Mouse (Mus musculus) gastrocnemius, adult 2 months (tissue): ENCODE results near the gene Polr3k. TPM values are rescaled to one million over a fixed set of nuclear protein-coding genes. Genes with fewer than 3 reads are reported as not detected.

ENCODE experiments used
- DNase-seq: peaks from one replicate; pipeline ENCODE4 v3.0.0; 2022
- H3K27ac ChIP-seq: fragments of 200-600 bp; 2 replicates; pipeline ENCODE4 v1.8.1; 2022; ENCODE audit warnings: mild to moderate bottlenecking
- H3K4me3 ChIP-seq: fragments of 200-600 bp; 2 replicates; pipeline ENCODE4 v1.8.1; 2022; ENCODE audit warnings: mild to moderate bottlenecking, moderate library complexity
- CTCF ChIP-seq: fragments of 200-600 bp; IDR thresholded peaks from 2 replicates; pipeline ENCODE4 v1.8.1; 2022; ENCODE audit warnings: antibody characterized with exemption, mild to moderate bottlenecking, moderate library complexity
- intact Hi-C: fragments of 180-260 bp; cut with DNase I; formaldehyde crosslinking; loops from one replicate; pipeline ENCODE4 v1.15.1; 2025
- total RNA-seq, 2 experiments: library from RNA; stranded (reverse); gene quantifications; 2 replicates each; pipeline ENCODE4 v1.2.3; 2021

Polr3k gene
- total RNA-seq, 2 experiments from 2014 or later: 9.4 to 10.0 TPM

DNA sequence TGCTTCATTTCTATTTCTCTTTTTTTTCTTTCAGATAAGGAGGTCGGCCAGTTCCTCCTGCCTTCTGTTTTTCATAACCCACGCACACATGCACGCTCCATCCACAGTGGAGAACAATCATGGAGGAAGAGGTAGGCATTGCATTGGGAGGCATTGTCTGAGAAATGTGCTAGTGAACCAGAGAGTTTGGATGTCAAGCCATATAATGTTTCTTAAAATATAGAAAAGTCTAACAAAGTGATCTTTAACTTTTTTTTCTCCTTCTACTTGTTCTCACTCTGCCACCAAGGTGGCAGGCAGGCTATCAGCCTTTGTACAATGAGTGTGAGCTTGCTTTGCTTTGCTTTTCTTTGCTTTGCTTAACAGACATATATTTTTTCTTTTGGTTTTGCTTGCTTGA, 53.7 kb downstream of the Polr3k start:
- no peak overlapping the region for H3K27ac ChIP-seq
- intact Hi-C loops: no loop called here
- no peak overlapping the region for H3K4me3 ChIP-seq
- no peak for DNase-seq
- TF ChIP-seq CTCF: no peak

DNA sequence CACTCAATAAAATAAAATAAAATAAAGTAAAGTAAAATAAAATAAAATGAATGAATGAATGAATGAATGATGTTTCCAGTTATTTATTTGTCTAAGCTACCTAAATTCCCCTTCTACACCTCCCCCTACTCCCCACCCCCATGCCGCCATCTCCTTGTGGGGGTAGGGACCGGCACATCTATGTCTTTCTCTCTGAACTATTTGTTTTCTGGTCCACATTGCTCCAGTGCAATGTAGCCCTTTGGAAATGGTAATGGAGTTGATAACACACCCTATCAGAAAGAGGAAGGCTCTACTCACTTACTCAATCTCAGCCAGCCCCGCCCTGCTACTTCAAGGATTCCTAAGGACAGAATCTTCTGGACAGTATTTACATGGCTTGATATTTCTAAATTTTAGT, 54.4 kb downstream of the Polr3k start:
- TF ChIP-seq CTCF: no peak
- DNase-seq: no peak
- intact Hi-C loops: no loop called here

More for the DNA sequence above, 54.4 kb downstream of the Polr3k start:
- H3K27ac ChIP-seq: no peak overlapping the region
- no peak overlapping the region for H3K4me3 ChIP-seq

Other genes starting within 250 kb of the Polr3k start
- gene Gm29797, start 207.3 kb upstream of the Polr3k start, total RNA-seq: not detected
- gene Sox18, start 192.7 kb upstream of the Polr3k start, total RNA-seq: 10 to 100 TPM; 10.4 to 15.3 TPM
- gene Tcea2, start 184.0 kb upstream of the Polr3k start, total RNA-seq: 1 to 10 TPM; 6.9 to 7.6 TPM
- 1 to 10 TPM; 2.7 to 2.8 TPM for gene Rgs19, start 170.4 kb upstream of the Polr3k start, total RNA-seq
- gene Lkaaear1, start 165.9 kb upstream of the Polr3k start, total RNA-seq: not detected
- gene Oprl1, start 149.3 kb upstream of the Polr3k start, total RNA-seq: not detected
- not detected for gene Myt1, start 101.0 kb upstream of the Polr3k start, total RNA-seq
- gene Pcmtd2, start 26.5 kb upstream of the Polr3k start, total RNA-seq: 10 to 100 TPM; 37.2 to 47.1 TPM
- not detected for gene Gm14496, start 126.8 kb downstream of the Polr3k start, total RNA-seq